Mouse (Mus musculus): Measurements from ENCODE around the gene Gng12. TPM values are rescaled to one million over a fixed set of nuclear protein-coding genes. Genes with fewer than 3 reads are reported as not detected.

Gng12 gene
- polyA plus RNA-seq, 1 experiment from 2014 or later, result 165 TPM

GRCm38 (mm10) chr6:66980040-66980439 is 83.8 kb downstream of the Gng12 start:
- H3K4me2 ChIP-seq (ENCODE audit: low read depth, low read length), result no peak overlapping the region

GRCm38 (mm10) chr6:66981366-66981765 is 85.2 kb downstream of the Gng12 start:
- ATAC-seq, result no peak
- Histone ChIP-seq H3K9ac (ENCODE audit: low read depth, low read length) (no peak overlapping the region), H3K4me2 (ENCODE audit: low read depth, low read length) (no peak overlapping the region), H3K9me3 (ENCODE audit: control insufficient read depth, low read length) (no peaks in the 10 kb centered on the region), H3K27ac (ENCODE audit: low read length) (no peak overlapping the region), H3K4me3 (ENCODE audit: low read length) (no peak overlapping the region), H3K27me3 (replicated peaks; ENCODE audit: control insufficient read depth, insufficient read depth, low read length) (no peaks in the 10 kb centered on the region), H3K36me3 (ENCODE audit: control insufficient read depth, insufficient read depth, low read length) (no peaks in the 10 kb centered on the region), H3K4me1 (ENCODE audit: control insufficient read depth, insufficient read depth, low read length) (peaks cover 8% of the 10 kb centered on the region; the same call in 1 of the 2 replicates)
- 77% methylated on average over 3 of the region's 3 CpGs for WGBS

More at GRCm38 (mm10) chr6:66980040-66980439, 83.8 kb downstream of the Gng12 start:
- Histone ChIP-seq H3K4me1 (ENCODE audit: control insufficient read depth, insufficient read depth, low read length) (peaks cover 4% of the 10 kb centered on the region; the same call in 1 of the 2 replicates), H3K9ac (ENCODE audit: low read depth, low read length) (no peak overlapping the region), H3K4me3 (ENCODE audit: low read length) (no peak overlapping the region), H3K27ac (ENCODE audit: low read length) (no peak overlapping the region), H3K27me3 (replicated peaks; ENCODE audit: control insufficient read depth, insufficient read depth, low read length) (no peaks in the 10 kb centered on the region), H3K36me3 (ENCODE audit: control insufficient read depth, insufficient read depth, low read length) (no peaks in the 10 kb centered on the region), H3K9me3 (ENCODE audit: control insufficient read depth, low read length) (no peaks in the 10 kb centered on the region)
- ATAC-seq, result no peak
- WGBS, result 85% methylated on average over 4 of the region's 4 CpGs

- Histone ChIP-seq H3K27ac (ENCODE audit: low read length) (no peak overlapping the region), H3K4me1 (ENCODE audit: control insufficient read depth, insufficient read depth, low read length) (peaks cover 8% of the 10 kb centered on the region; the same call in 1 of the 2 replicates), H3K9me3 (ENCODE audit: control insufficient read depth, low read length) (no peaks in the 10 kb centered on the region), H3K9ac (ENCODE audit: low read depth, low read length) (no peak overlapping the region), H3K4me3 (ENCODE audit: low read length) (no peak overlapping the region), H3K36me3 (ENCODE audit: control insufficient read depth, insufficient read depth, low read length) (no peaks in the 10 kb centered on the region), H3K4me2 (ENCODE audit: low read depth, low read length) (no peak overlapping the region), H3K27me3 (replicated peaks; ENCODE audit: control insufficient read depth, insufficient read depth, low read length) (no peaks in the 10 kb centered on the region)
- 71% methylated on average over 1 of the region's 1 CpGs for WGBS
- ATAC-seq, result no peak
Observed at GRCm38 (mm10) chr6:66981864-66982263, 85.7 kb downstream of the Gng12 start.

GRCm38 (mm10) chr6:66984079-66984478 is 87.9 kb downstream of the Gng12 start:
- no peak overlapping the region for H3K4me3 ChIP-seq (ENCODE audit: low read length)
- no peaks in the 10 kb centered on the region for H3K36me3 ChIP-seq (ENCODE audit: control insufficient read depth, insufficient read depth, low read length)
- H3K4me1 ChIP-seq (ENCODE audit: control insufficient read depth, insufficient read depth, low read length), result peaks cover 8% of the 10 kb centered on the region; the same call in 1 of the 2 replicates
- H3K9me3 ChIP-seq (ENCODE audit: control insufficient read depth, low read length), result no peaks in the 10 kb centered on the region
- peak; percentile 16; the same call in 1 of the 2 replicates for ATAC-seq
- H3K4me2 ChIP-seq (ENCODE audit: low read depth, low read length), result no peak overlapping the region
- 72% methylated on average over 5 of the region's 5 CpGs for WGBS
- H3K27me3 ChIP-seq (replicated peaks; ENCODE audit: control insufficient read depth, insufficient read depth, low read length), result no peaks in the 10 kb centered on the region
- H3K27ac ChIP-seq (ENCODE audit: low read length), result no peak overlapping the region
- no peak overlapping the region for H3K9ac ChIP-seq (ENCODE audit: low read depth, low read length)

- WGBS, result 71% methylated on average over 3 of the region's 3 CpGs
- H3K4me3 ChIP-seq (ENCODE audit: low read length), result no peak overlapping the region
- H3K36me3 ChIP-seq (ENCODE audit: control insufficient read depth, insufficient read depth, low read length), result no peaks in the 10 kb centered on the region
- no peak overlapping the region for H3K9ac ChIP-seq (ENCODE audit: low read depth, low read length)
- peak; percentile 57; the same call in 1 of the 2 replicates for ATAC-seq
- peaks cover 12% of the 10 kb centered on the region; the same call in 1 of the 2 replicates for H3K4me1 ChIP-seq (ENCODE audit: control insufficient read depth, insufficient read depth, low read length)
- peak overlapping the region; percentile 27; the same call in 1 of the 2 replicates for H3K27ac ChIP-seq (ENCODE audit: low read length)
- H3K4me2 ChIP-seq (ENCODE audit: low read depth, low read length), result no peak overlapping the region
- no peaks in the 10 kb centered on the region for H3K27me3 ChIP-seq (replicated peaks; ENCODE audit: control insufficient read depth, insufficient read depth, low read length)
- H3K9me3 ChIP-seq (ENCODE audit: control insufficient read depth, low read length), result no peaks in the 10 kb centered on the region
Observed at GRCm38 (mm10) chr6:66984672-66985071, 88.5 kb downstream of the Gng12 start.

- Histone ChIP-seq H3K36me3 (ENCODE audit: control insufficient read depth, insufficient read depth, low read length) (no peaks in the 10 kb centered on the region), H3K9ac (ENCODE audit: low read depth, low read length) (no peak overlapping the region), H3K4me2 (ENCODE audit: low read depth, low read length) (no peak overlapping the region), H3K4me3 (ENCODE audit: low read length) (no peak overlapping the region), H3K27me3 (replicated peaks; ENCODE audit: control insufficient read depth, insufficient read depth, low read length) (no peaks in the 10 kb centered on the region), H3K4me1 (ENCODE audit: control insufficient read depth, insufficient read depth, low read length) (peaks cover 12% of the 10 kb centered on the region; the same call in 1 of the 2 replicates), H3K27ac (ENCODE audit: low read length) (peak overlapping the region; percentile 27; the same call in 1 of the 2 replicates), H3K9me3 (ENCODE audit: control insufficient read depth, low read length) (no peaks in the 10 kb centered on the region)
- 67% methylated on average over 7 of the region's 7 CpGs for WGBS
- no peak for ATAC-seq
Observed at GRCm38 (mm10) chr6:66985500-66985899, 89.3 kb downstream of the Gng12 start.

GRCm38 (mm10) chr6:66986063-66986462 is 89.9 kb downstream of the Gng12 start:
- no peak overlapping the region for H3K4me3 ChIP-seq (ENCODE audit: low read length)
- H3K36me3 ChIP-seq (ENCODE audit: control insufficient read depth, insufficient read depth, low read length), result no peaks in the 10 kb centered on the region
- no peak overlapping the region for H3K27ac ChIP-seq (ENCODE audit: low read length)
- H3K4me1 ChIP-seq (ENCODE audit: control insufficient read depth, insufficient read depth, low read length), result peaks cover 12% of the 10 kb centered on the region; the same call in 1 of the 2 replicates
- no peaks in the 10 kb centered on the region for H3K9me3 ChIP-seq (ENCODE audit: control insufficient read depth, low read length)
- H3K27me3 ChIP-seq (replicated peaks; ENCODE audit: control insufficient read depth, insufficient read depth, low read length), result no peaks in the 10 kb centered on the region
- no peak overlapping the region for H3K9ac ChIP-seq (ENCODE audit: low read depth, low read length)
- ATAC-seq, result no peak
- 89% methylated on average over 12 of the region's 12 CpGs for WGBS
- no peak overlapping the region for H3K4me2 ChIP-seq (ENCODE audit: low read depth, low read length)

GRCm38 (mm10) chr6:66987643-66988042 is 91.4 kb downstream of the Gng12 start:
- Histone ChIP-seq H3K9ac (ENCODE audit: low read depth, low read length) (no peak overlapping the region), H3K4me2 (ENCODE audit: low read depth, low read length) (no peak overlapping the region), H3K27ac (ENCODE audit: low read length) (no peak overlapping the region), H3K36me3 (ENCODE audit: control insufficient read depth, insufficient read depth, low read length) (no peaks in the 10 kb centered on the region), H3K27me3 (replicated peaks; ENCODE audit: control insufficient read depth, insufficient read depth, low read length) (no peaks in the 10 kb centered on the region), H3K4me3 (ENCODE audit: low read length) (no peak overlapping the region), H3K4me1 (ENCODE audit: control insufficient read depth, insufficient read depth, low read length) (peaks cover 12% of the 10 kb centered on the region; the same call in 1 of the 2 replicates), H3K9me3 (ENCODE audit: control insufficient read depth, low read length) (no peaks in the 10 kb centered on the region)
- ATAC-seq, result 0 out of 2 replicates have a peak, but pooled peaks have one; percentile 34
- 58% methylated on average over 3 of the region's 3 CpGs for WGBS

GRCm38 (mm10) chr6:66988363-66988762 is 92.2 kb downstream of the Gng12 start:
- no peaks in the 10 kb centered on the region for H3K27me3 ChIP-seq (replicated peaks; ENCODE audit: control insufficient read depth, insufficient read depth, low read length)
- H3K4me2 ChIP-seq (ENCODE audit: low read depth, low read length), result no peak overlapping the region
- ATAC-seq, result no peak
- H3K9ac ChIP-seq (ENCODE audit: low read depth, low read length), result no peak overlapping the region
- H3K4me3 ChIP-seq (ENCODE audit: low read length), result no peak overlapping the region
- no peaks in the 10 kb centered on the region for H3K36me3 ChIP-seq (ENCODE audit: control insufficient read depth, insufficient read depth, low read length)
- no peaks in the 10 kb centered on the region for H3K9me3 ChIP-seq (ENCODE audit: control insufficient read depth, low read length)
- H3K27ac ChIP-seq (ENCODE audit: low read length), result no peak overlapping the region
- peaks cover 12% of the 10 kb centered on the region; the same call in 1 of the 2 replicates for H3K4me1 ChIP-seq (ENCODE audit: control insufficient read depth, insufficient read depth, low read length)
- WGBS, result 89% methylated on average over 9 of the region's 9 CpGs

- no peaks in the 10 kb centered on the region for H3K36me3 ChIP-seq (ENCODE audit: control insufficient read depth, insufficient read depth, low read length)
- no peaks in the 10 kb centered on the region for H3K27me3 ChIP-seq (replicated peaks; ENCODE audit: control insufficient read depth, insufficient read depth, low read length)
- 88% methylated on average over 6 of the region's 6 CpGs for WGBS
- no peak overlapping the region for H3K9ac ChIP-seq (ENCODE audit: low read depth, low read length)
- no peaks in the 10 kb centered on the region for H3K9me3 ChIP-seq (ENCODE audit: control insufficient read depth, low read length)
- no peak overlapping the region for H3K4me2 ChIP-seq (ENCODE audit: low read depth, low read length)
- H3K4me1 ChIP-seq (ENCODE audit: control insufficient read depth, insufficient read depth, low read length), result peaks cover 10% of the 10 kb centered on the region; the same call in 1 of the 2 replicates
- ATAC-seq, result no peak
- H3K4me3 ChIP-seq (ENCODE audit: low read length), result no peak overlapping the region
- H3K27ac ChIP-seq (ENCODE audit: low read length), result no peak overlapping the region
Observed at GRCm38 (mm10) chr6:66989037-66989436, 92.8 kb downstream of the Gng12 start.
